Mouse (Mus musculus): ENCODE measurements at regions not wholly inside any gene's neighbourhood (a gene's known extent, or its start where the extent isn't known, plus 50 kb on each side); places are given as distances from the start of the nearest gene placed in this dataset.

- TF ChIP-seq CTCF (conservative IDR thresholded peaks at IDR 0.05; ENCODE audit: low read length) (no peak), POU5F1 (IDR thresholded peaks at IDR 0.05; ENCODE audit: borderline replicate concordance, low read length) (no peak), NANOG (IDR thresholded peaks at IDR 0.05; ENCODE audit: borderline replicate concordance, low read length) (no peak)
Observed at GRCm38 (mm10) chr1:22071405-22072117, 109.8 kb upstream of the Kcnq5 start.
